Mouse (Mus musculus): ENCODE data around the gene Rasl11b.

The Rasl11b gene

GRCm38 (mm10) chr5:74188076-74188475 is 7.0 kb upstream of the Rasl11b start:
- no peak for DNase-seq (ENCODE audit: low read depth)

GRCm38 (mm10) chr5:74188886-74189285 is 6.2 kb upstream of the Rasl11b start:
- no peak for DNase-seq (ENCODE audit: low read depth)

- no peak for DNase-seq (ENCODE audit: low read depth)
Observed at GRCm38 (mm10) chr5:74189484-74190160, 5.5 kb upstream of the Rasl11b start.

DNA sequence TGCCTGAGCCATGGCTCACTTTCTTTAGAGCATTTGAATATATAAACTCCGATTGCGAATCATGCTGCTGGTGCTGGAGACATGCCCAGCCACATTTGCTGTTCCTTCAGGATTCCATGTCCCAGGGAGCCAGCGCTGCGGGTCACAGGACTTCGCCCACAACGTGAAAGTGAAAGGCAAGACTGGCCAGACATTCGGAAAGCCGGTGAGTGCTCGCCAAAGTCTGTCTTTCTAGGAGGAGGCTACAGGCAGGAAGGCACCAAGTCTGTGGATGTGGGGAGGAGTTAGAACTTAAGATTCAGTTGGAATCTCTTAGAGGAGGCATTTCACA is 5.0 kb upstream of the Rasl11b start:
- no peak for DNase-seq (ENCODE audit: low read depth)

- DNase-seq (ENCODE audit: low read depth), result no peak
Observed at GRCm38 (mm10) chr5:74190911-74191310, 4.2 kb upstream of the Rasl11b start.

GRCm38 (mm10) chr5:74193008-74193407 is 2.1 kb upstream of the Rasl11b start:
- no peak for DNase-seq (ENCODE audit: low read depth)

- no peak for DNase-seq (ENCODE audit: low read depth)
Observed at GRCm38 (mm10) chr5:74193626-74194025, 1.5 kb upstream of the Rasl11b start.

- DNase-seq (ENCODE audit: low read depth), result peak; percentile 26
Observed at GRCm38 (mm10) chr5:74194027-74194840, 852 bp upstream of the Rasl11b start.

- no peak for DNase-seq (ENCODE audit: low read depth)
Observed at GRCm38 (mm10) chr5:74195614-74196306, 674 bp downstream of the Rasl11b start.

GRCm38 (mm10) chr5:74196307-74196618 is 1.2 kb downstream of the Rasl11b start:
- DNase-seq (ENCODE audit: low read depth), result peak; percentile 46

GRCm38 (mm10) chr5:74197541-74198330 is 2.6 kb downstream of the Rasl11b start:
- DNase-seq (ENCODE audit: low read depth), result no peak

DNA sequence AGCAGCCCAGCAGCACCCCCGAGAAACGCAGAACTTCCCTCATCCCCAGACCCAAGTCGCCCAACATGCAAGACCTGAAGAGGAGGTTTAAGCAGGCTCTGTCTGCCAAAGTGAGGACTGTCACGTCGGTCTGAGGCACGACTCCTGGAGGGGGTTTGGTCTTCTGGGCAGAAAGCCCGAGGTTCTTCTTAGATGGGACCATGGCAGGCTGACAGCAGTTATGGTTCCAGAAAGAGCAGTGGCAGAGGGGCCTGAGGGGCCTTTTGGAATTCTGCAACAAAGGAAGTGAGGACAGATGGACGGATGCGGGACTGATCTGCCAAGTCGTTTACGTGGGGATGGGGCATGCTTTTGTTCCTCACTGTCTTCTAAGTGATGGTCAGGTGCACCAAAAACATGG is 3.4 kb downstream of the Rasl11b start:
- no peak for DNase-seq (ENCODE audit: low read depth)

- no peak for DNase-seq (ENCODE audit: low read depth)
Observed at GRCm38 (mm10) chr5:74199793-74200192, 4.7 kb downstream of the Rasl11b start.

DNA sequence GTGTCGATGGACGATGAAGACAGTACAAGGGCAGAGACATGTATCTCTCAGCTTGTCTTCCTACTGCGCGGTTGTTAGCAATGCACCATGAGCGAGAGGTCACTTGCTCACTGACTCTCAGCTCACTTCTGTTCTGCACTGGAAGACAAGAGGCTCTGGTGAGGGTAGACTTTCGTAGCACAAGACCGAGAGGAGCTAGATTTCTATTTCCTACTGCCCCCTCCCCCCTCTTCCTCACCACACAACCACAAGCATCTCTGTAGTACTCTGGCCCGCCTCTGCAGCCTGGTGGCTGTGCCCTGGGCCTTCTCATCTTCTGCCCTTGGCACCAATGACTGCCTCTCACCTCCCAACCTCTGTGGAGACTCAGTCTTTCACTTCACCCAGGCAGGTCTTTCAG is 5.4 kb downstream of the Rasl11b start:
- DNase-seq (ENCODE audit: low read depth), result peak; percentile 79

DNA sequence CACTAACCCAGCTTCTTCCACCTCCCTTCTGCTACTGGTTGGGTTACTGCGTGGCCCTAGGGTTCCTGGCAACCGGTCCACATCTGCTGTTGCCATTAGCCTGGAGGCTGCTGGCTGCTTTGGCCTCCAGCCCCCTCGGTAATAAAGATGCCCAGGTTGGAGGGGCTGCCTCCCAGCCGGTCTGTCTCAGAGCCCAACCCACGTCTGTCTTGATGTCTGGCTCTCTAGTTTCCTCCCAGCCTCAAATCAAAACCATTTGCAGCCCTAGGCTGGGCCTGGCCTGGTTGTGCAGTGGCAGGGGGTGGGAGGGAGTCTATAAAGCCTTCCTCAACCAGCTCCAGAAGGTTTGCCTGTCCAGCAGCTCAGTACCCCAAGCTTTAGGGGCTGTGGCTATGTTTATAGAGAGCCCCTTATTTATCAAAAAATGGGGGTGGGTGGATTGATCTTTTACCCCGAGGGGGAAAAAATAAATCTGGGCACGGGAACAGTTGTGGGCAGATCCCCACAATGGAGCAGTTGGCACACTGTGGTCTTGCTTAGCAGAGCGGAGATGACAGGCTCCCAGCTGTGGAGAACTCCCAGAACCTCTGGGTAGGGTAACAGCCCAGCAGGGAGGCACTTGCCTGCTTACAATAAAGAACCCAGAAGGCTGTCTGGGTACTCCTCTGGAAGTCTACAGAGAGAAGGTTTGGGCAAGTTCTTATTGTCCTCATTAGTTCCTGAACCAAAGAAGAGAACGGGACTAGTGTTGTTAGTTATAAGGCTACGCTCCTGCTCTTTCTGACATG is 6.7 kb downstream of the Rasl11b start:
- DNase-seq (ENCODE audit: low read depth), result no peak

GRCm38 (mm10) chr5:74202515-74202914 is 7.4 kb downstream of the Rasl11b start:
- DNase-seq (ENCODE audit: low read depth), result no peak

DNA sequence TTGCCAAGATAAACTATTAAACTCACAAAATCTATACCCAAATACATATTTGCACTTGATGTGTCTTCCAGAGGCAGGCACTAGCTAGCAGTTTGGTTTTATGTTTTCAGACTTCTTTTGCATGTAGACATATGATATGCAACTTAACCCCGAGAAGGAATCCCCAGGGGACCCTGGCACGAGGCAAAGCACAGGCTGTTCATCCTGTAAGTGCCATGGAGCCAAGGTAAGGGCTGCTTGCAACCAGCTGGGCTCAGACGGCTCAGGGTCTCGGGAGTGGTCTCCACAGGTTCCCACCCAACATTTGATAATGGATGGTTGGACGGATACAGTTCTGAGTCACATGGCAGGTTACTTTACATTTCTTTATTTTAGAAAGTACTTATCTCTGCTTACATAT is 9.4 kb downstream of the Rasl11b start:
- no peak for DNase-seq (ENCODE audit: low read depth)

GRCm38 (mm10) chr5:74205509-74205908 is 10.4 kb downstream of the Rasl11b start:
- DNase-seq (ENCODE audit: low read depth), result no peak

- DNase-seq (ENCODE audit: low read depth), result no peak
Observed at GRCm38 (mm10) chr5:74206038-74206437, 11.0 kb downstream of the Rasl11b start.

GRCm38 (mm10) chr5:74206649-74207048 is 11.6 kb downstream of the Rasl11b start:
- no peak for DNase-seq (ENCODE audit: low read depth)

GRCm38 (mm10) chr5:74207209-74207608 is 12.1 kb downstream of the Rasl11b start:
- no peak for DNase-seq (ENCODE audit: low read depth)

- no peak for DNase-seq (ENCODE audit: low read depth)
Observed at GRCm38 (mm10) chr5:74208438-74208837, 13.4 kb downstream of the Rasl11b start.

Measured in naive thymus-derived CD4-positive, alpha-beta T cell, adult 2 months (primary cell).